Mouse (Mus musculus) heart, postnatal 36 days (tissue): Measurements from ENCODE around the gene Sh3bp5l. TPM values are rescaled to one million over a fixed set of nuclear protein-coding genes. Genes with fewer than 3 reads are reported as not detected.
"Not testable (repeated sequence)": the region's sequence is repeated elsewhere in the genome, so short reads cannot be mapped to it uniquely, and the experiment has no call there.

Experiments
- DNase-seq, 2 experiments: peaks; one replicate each; pipeline ENCODE4 v3.0.0; 2021 to 2022
- intact Hi-C: fragments of 180-260 bp; cut with DNase I; formaldehyde crosslinking; loops from one replicate; pipeline ENCODE4 v1.15.1; 2025
- total RNA-seq, 2 experiments: library from RNA; stranded (reverse); gene quantifications; 2 replicates each; pipeline ENCODE4 v1.2.3; 2021

Sh3bp5l gene
- total RNA-seq, 2 experiments from 2014 or later, result 34.5 to 35.5 TPM

DNA sequence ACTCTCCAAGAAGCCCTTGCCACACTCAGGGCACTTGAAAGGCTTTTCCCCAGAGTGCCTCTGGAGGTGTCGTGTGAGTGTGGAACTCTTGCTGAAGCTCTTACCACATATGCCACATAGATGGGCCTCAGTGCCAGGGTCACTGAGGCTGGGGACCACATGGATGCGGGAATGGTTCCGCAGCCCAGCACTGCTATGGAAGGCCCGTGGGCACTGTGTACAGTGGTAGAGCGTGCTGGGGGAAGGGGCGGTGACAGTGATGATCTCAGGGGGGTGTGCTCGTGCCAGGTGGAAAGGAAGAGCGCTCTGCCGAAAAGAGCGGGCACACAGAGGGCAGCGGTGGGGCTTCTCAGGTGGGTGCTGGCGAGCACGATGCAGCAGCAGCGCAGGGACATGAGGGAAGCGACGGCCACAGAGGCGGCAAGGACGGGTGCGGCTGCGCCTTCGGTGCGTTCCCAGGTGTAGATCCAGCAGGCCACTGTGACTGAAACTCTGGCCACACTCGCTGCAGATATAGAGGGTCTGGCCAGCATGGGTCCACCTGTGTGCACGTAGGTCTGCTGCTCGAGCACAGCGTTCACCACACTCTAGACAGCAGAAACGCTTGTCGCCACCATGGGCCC, 13.6 kb upstream of the Sh3bp5l start:
- DNase-seq, result no peak
- intact Hi-C loops, result no loop called here

DNA sequence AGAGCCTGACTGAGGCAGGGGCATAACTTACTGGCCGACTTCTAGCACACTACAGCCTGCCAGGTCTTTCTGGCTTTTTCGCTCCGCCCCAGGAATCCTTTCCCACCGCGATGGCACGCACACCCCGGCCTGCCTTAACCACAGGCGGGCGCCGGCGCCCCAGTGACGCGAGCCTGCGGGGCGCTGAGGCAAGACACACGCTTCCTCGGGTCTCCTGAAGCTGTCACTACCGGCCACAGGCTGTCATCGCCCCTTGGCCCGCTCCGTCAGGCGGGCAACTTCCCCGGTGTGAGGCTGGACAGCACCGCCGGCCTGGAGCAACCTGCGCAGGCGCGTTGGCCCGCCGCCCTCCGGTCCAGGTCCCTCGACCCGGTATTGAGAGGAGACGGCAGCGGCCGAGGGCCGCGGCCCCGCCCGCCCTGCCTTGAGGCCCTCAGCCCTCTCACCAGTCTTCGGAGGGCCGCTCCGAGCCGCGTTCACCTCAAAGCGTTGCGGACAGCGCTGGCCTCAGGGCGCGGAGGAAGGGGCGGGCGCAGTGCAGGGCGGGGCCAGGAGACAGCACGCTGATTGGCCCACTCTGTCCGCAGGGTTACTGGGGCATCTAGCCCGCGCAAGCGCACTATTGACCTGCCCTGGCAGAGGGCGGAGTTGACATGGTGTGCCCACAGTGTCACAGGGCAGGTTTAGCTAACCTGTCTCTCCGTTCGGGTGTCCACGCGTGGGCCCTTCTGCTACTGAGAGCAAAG, 7.5 kb upstream of the Sh3bp5l start:
- peak; percentile 97 for DNase-seq
- intact Hi-C loops, result loop anchor here (1.0 to 10.0 kb wide), 3 partner anchors 21 to 318 kb away; partner anchors contain the start of genes Cnot8 and Larp1

DNA sequence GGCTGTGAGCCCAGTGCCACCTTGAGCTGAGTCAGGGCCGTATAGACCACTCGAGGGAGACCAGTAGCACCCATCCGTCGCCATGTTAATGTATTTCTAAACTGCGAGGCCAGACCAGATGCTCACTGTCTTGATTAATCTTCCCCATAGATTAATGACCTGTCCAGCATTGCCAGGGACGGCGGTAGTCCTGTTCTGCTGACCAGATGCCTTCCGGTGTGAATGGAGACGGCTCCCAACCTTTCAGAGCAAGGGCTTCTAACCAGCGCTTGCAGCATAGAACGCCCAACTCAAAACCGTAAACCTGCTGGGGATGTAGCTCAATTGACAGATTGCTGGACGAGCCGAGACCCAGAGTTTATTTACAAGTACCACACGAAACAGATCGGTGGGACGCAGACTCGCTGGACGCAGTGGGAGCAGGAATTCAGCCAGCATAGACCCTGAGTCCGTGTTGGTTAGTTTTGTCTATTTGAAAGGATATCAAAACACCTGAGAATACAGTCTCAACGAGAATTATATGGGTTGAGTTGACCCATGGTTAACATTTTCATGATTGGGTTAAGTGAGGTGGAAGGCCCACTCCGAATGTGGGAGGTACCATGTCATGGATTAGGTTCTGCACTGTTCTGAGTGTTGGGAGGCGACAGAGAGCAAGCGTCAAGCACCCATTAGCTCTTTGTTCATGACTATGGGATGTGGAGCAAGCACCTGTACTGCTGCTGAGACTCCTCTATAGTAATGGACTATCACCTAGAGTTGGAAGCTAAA, 6.8 kb upstream of the Sh3bp5l start:
- intact Hi-C loops, result loop anchor here (10.0 kb wide), 2 partner anchors 219 to 319 kb away; partner anchors contain the start of genes Cnot8 and Larp1
- DNase-seq, result no peak

DNA sequence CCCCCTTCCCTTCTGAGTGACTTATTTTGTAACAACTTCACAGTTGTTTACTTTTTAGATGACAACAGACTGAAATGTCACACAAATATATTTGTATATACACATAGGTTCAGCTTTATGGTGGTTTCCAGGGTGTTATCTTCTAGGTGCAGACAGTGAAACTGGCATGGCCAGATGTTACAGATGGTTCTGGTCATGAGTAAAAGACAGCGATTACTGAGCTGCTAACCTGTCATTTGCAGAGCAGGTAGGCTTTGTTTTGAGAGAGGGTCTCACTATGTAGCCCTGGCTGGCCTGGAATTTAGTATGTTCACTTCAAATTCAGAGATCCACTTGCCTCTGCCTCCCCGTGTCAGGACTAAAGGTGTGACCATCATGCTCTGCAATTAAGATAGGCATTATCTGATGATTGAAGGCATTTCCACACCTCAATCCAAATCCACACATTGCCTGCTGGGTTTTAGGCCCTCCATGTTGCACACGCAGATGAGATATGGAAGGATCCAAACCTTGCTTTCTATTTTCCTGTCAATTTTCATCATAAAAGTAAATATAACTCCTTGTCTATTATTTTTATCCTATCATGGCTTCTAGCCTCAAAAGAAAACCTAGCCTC, 5.8 kb upstream of the Sh3bp5l start:
- no peak for DNase-seq
- intact Hi-C loops, result loop anchor here (10.0 kb wide), 2 partner anchors 220 to 320 kb away; partner anchors contain the start of genes Cnot8 and Larp1

DNA sequence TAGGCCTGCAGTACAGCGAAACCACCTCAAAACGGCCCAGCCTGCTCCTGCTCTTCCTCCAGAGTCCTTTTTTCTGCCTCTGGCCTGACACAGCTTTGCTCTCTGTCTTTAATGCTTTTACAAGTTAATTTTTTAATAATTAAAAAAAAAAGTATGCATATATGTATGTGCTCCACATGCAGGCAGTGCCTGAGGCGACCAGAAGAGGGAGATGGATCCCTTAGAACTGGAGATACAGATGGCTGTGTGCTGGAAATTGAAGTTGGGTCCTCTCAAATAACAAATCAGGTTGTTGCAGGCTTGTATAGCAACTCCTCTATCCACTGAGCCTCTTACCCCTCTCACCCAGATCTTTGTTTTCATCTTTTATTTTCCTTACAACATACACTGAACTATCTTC, 3.7 kb upstream of the Sh3bp5l start:
- intact Hi-C loops, result loop anchor here (10.0 kb wide), 2 partner anchors 222 to 322 kb away; partner anchors contain the start of genes Cnot8 and Larp1

DNA sequence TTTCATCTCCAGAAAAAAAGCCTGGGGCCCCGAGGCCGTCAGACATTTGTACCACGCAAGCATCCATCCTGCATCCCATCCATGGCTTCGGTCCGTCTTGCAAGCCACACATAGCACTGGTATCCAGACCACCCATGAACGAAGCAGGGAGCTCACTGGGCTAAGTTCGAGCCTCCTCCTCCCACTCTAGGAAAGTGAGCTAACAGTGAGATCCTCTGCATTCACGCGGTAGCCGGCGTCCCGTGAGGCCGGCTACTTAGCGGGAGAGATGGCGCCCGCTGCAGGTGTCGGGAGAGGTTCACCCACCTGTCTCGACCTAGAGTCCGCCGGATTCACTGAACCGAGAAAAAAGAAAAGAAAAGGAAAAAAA, 633 bp upstream of the Sh3bp5l start:
- intact Hi-C loops, result loop anchor here (10.0 kb wide), 2 partner anchors 225 to 325 kb away; partner anchors contain the start of genes Cnot8 and Larp1
- no peak for DNase-seq

More for the DNA sequence above, 3.7 kb upstream of the Sh3bp5l start:
- DNase-seq, result no peak

DNA sequence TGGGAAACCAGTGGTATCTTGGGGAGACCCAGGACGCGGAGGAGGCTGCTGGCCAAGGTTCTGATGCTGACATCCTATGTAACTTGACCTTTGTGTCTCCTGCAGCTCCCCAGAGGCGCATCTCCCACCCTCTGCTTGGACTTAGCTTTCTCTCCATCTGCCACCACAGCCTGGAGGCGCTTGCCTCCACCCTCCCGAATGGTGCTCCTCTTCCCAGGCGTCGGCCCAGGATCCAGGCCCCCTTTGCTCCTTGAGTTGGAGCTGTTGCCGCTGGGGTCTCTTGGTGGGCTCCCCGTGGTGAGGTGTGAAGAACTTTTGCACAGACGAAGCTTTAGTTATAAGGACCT, 598 bp downstream of the Sh3bp5l start:
- DNase-seq, result no peak
- intact Hi-C loops, result no loop called here

DNA sequence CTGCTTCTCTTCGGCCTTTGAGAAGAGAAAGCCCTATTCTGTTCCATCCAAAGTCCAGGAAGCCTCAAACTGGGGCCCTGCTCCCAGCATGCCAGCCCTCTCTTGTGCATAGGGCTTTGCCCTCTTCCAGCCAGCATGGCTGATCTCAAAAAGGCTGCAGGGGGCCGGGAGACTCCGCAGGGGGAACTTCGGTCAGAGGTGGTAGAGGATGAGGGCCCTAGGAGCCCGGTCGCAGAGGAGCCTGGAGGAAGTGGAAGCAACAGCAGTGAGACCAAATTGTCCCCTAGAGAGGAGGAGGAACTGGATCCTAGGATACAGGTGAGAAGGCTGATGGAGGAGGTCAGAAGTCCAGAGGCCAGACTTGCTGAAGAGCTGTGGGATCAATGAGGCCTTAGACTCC, 1.0 kb downstream of the Sh3bp5l start:
- intact Hi-C loops, result no loop called here
- no peak for DNase-seq

DNA sequence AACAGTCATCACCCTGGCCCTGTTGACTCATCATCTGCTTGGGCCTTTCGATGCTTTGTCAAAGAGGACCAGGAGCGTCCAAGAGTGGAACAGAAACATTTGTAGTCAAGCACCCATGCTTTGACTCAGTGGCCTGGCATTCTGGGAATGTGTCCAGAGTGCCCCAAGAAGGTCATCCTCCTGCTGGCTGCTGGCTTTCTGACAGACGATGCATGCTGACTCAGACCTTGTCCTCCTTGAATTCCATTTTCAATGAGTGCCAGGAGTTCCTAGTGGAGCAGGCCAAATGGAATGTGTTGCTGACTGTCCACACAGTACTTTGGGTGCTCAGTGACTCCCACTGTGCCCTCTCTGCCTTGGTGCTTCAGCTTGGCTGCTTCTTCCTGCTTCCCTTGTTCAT, 4.2 kb downstream of the Sh3bp5l start:
- DNase-seq, result peak; percentile 30 to 44
- intact Hi-C loops, result no loop called here

DNA sequence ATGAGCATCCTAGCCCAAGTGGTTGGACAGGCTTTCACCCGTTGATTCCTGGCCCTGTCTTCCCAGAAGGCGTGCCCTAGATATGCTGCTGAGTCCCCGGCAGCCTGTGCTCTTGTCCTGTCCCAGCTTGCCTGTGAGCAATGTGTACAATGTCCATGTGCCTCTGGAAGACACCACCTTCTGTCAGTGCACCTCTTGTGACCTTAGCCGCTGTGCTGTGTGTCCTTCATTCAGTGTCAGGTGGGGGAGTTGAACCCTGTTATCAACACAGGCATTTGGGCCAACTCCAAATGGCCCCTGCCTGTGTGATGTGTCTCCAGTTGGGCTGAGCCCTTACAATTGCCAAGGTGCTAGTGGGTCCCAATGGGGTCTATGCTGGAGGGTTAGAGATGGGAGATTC, 16.2 kb downstream of the Sh3bp5l start:
- DNase-seq, result no peak
- intact Hi-C loops, result no loop called here

DNA sequence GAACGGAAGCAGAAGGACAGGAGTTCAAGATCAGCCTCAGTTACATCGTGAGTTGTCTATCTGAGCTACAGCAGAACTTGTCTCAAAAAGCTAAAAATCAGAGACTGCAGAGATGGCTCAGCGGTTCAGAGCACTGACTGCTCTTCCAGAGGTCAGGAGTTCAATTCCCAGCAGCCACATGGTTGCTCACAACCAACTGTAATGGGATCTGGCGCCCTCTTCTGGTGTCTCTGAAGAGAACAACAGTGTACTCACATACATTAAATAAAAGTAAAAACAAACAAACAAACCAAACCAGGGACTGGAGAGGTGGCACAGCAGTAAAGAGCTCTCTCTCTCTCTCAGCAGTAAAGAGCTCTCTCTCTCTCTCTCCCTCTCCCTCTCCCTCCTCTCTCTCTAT, 20.1 kb downstream of the Sh3bp5l start:
- intact Hi-C loops, result no loop called here

DNA sequence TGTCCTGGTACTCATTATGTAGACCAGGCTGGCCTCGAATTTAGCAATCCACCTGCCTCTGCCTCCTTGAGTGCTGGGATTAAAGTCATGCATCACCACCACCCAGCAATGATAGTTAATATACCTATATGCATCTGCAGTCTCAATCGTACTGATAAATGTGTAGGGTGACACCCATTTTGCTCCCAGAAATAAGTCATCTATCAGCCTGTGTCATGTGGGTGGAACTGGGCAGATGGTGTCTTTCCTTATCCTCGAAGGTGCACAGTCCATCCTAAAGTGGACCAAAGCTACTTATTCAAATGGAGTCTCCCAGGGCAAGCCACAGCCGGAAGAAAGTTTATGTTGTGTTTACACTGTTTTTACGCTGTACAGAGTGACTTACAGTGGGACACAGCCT, 20.7 kb downstream of the Sh3bp5l start:
- DNase-seq, result no peak
- intact Hi-C loops, result no loop called here

More for the DNA sequence above, 20.1 kb downstream of the Sh3bp5l start:
- DNase-seq, result no peak

DNA sequence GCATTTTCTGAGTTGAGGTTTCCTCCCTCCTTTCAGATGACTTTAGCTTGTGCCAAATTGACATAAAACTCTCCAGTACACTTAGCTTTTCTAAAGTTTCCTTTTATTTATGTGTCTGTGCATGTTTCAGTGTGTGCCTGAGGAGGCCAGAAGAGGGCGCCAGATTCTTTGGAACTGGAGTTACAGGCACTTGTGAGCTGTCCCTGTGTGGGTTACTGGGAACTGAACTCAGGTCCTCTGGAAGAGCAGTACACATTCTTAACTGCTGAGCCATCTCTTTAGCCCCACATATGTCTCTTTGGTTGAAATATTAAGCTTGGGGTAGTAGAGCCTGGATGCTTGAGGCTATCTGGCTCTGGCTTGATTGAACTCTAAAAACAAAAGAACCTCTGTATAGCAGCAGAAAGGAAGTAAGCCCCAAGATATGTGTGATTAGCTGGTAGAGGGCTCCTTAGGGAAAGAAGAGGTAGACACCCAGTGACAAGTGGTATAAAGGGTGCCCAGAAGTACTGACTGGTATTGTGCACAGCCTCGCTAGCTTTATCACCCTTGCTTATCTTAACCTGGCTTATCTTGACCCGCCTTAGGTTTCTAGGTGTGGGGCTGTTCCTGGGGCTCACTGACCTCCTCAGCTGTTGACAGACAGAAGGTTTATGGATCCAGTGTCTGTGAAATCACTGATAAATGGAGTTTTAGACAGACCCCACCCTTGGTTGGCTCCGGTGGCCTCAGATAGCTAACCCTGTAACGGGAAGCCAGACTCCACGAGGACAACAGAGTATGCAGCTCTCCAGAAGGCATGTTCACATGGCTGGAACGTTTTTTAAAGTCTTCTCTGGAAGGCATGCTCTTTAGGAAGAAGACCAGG, 22.4 kb downstream of the Sh3bp5l start:
- DNase-seq, result no peak
- intact Hi-C loops, result no loop called here

DNA sequence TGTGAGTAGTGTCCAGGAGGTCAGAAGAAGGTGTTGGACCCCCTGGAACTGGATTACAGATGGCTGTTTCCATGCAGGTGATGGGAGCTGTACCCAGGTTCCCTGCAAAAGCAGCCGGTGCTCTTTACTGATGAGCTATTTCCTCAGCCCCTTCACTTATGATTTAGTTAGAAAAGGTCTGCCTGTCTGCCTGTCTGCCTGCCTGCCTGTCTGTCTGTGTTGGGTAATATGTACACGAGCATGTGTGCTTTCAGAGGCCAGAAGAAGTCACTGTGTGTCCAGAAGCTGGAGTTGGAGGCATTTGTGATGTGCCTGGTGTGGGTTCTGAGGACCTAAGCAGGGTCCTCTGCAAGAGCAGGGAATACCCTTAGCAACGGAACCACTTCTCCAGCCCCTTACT, 23.2 kb downstream of the Sh3bp5l start:
- intact Hi-C loops, result no loop called here
- DNase-seq, result no peak

DNA sequence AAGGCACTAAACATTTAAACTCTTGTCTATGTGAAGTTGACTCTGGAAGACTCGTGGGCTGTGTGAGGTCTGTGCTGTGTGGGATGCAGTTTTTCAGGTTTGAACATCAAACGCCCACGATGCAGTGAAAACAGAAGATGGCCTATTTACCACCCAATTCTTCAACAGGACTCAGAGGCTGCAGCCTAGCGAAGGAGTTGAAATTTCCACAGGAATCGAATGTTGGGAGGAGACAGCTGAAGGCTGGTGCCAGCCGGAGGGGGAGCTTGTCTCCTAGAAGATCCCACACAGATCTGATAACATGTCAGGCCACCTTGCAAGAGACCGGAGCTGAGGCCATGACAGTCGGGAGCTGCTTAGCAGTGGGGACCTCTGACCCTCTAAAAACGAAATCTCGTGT, 24.0 kb downstream of the Sh3bp5l start:
- DNase-seq, result no peak
- intact Hi-C loops, result no loop called here

DNA sequence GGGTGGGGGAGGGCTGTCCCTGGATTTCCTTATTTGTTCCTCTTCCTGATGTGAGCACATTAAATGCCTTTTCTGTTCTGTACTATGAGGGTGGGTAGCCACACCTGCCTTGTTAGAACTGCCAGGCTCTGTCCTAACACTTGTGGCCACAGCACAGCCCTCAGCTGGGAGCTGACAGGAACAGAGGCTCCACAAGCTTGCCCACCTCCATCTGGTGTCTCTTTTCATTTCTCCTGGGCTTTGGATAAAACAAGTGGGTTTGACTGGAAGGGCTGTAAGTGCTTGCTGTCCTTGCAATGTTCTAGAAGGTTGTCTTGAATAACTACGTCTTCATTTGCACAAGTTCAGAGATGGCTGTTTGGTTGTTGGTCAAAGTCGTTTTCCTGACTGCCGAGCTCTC, 24.4 kb downstream of the Sh3bp5l start:
- intact Hi-C loops, result no loop called here

DNA sequence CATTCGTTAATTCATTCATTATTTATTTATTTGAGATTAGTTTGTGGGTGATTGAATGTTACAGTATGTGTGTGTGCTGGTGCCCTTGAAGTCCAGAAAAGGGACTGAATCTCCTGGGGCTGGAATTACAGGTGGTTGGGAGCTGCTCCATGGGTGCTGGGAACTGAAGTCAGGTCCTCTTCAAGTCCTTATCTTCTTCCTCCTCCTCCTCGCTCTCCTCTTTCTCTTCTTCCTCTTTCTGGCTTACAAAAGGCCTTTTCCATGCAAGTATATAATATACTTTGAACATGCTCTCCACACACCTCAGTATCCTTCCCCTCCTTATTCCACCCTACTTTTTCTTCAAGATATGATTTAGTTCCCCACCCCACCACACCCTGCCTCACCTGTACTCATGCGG, 26.5 kb downstream of the Sh3bp5l start:
- intact Hi-C loops, result no loop called here
- DNase-seq, result no peak

More for the DNA sequence above, 24.4 kb downstream of the Sh3bp5l start:
- no peak for DNase-seq

DNA sequence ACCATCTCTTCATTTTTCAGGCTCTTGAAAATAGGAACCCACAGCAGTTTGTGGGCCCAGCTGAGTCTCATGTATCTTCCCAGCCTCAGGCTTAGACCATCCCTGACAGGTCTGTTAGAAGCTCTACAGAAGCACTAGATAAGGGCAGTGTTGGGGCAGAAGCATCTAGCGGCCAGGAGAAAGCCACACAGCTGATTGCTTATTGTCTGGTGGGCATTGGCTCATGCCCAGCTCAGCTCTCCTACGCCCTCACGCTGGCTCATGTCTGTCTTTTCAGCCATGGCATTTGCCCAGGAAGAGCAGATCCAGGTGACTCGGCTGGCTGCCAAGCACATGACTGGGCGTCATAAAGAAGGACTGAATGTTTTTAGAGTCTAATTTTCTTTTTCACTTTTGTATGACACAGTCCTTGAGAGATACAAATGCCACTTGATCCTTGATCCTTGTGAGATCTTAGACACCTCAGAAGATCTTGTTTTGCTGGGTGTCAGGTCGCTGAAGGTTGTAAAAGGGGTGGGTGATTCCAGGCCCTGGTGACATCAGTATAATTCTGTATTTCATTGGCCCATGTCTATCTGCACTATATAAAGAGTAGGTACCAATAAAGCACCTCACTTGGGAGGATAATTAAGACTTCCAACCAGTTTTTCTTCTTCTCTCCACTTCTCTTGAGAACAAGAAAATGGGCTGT, 27.5 kb downstream of the Sh3bp5l start:
- no peak for DNase-seq
- intact Hi-C loops, result no loop called here

DNA sequence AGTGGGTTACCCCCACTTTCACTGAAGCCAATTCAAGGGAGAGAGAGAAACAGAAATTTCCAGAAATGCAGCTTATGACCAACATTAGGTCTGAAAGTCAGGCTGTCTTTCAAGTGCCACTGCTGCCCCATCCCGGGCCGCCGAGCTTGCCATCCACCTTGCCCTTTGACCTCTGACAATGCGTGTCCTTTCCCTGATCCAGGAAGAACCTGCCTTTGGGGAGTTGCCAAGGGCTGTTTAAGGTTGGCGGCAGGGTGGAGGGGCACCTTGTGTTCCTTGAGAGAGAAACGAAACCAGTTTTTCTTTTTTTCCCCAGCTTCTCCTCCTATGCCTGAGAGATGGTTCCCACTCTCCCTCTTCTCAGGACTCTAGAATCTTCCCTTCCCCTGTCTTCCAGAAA, 32.0 kb downstream of the Sh3bp5l start:
- intact Hi-C loops, DNase-seq: not testable (repeated sequence)
